Mouse (Mus musculus): ENCODE data around the gene Batf3. TPM values are rescaled to one million over a fixed set of nuclear protein-coding genes. Genes with fewer than 3 reads are reported as not detected.

Gene Batf3
- polyA plus RNA-seq, 1 experiment, result 6.7 TPM

- no peak for DNase-seq (ENCODE audit: low read depth)
These were observed 11.3 kb upstream of the Batf3 start for GRCm38 (mm10) chr1:191086304-191086878.

GRCm38 (mm10) chr1:191086960-191087359 lies 10.7 kb upstream of the Batf3 start:
- no peak for DNase-seq (ENCODE audit: low read depth)

GRCm38 (mm10) chr1:191087955-191088354 lies 9.7 kb upstream of the Batf3 start:
- no peak for DNase-seq (ENCODE audit: low read depth)

GRCm38 (mm10) chr1:191089355-191089754 lies 8.3 kb upstream of the Batf3 start:
- no peak for DNase-seq (ENCODE audit: low read depth)

GRCm38 (mm10) chr1:191092050-191092449 lies 5.6 kb upstream of the Batf3 start:
- DNase-seq (ENCODE audit: low read depth), result no peak

GRCm38 (mm10) chr1:191093578-191093977 lies 4.1 kb upstream of the Batf3 start:
- DNase-seq (ENCODE audit: low read depth), result no peak

- DNase-seq (ENCODE audit: low read depth), result no peak
These were observed 2.6 kb upstream of the Batf3 start for GRCm38 (mm10) chr1:191095019-191095418.

GRCm38 (mm10) chr1:191096871-191097681 lies 571 bp upstream of the Batf3 start:
- no peak for DNase-seq (ENCODE audit: low read depth)

GRCm38 (mm10) chr1:191099114-191099513 lies 1.5 kb downstream of the Batf3 start:
- DNase-seq (ENCODE audit: low read depth), result no peak

GRCm38 (mm10) chr1:191099772-191100291 lies 2.2 kb downstream of the Batf3 start:
- DNase-seq (ENCODE audit: low read depth), result no peak

GRCm38 (mm10) chr1:191102730-191103370 lies 5.2 kb downstream of the Batf3 start:
- no peak for DNase-seq (ENCODE audit: low read depth)

- no peak for DNase-seq (ENCODE audit: low read depth)
These were observed 7.6 kb downstream of the Batf3 start for GRCm38 (mm10) chr1:191105246-191105645.

- DNase-seq (ENCODE audit: low read depth), result no peak
These were observed 9.7 kb downstream of the Batf3 start for GRCm38 (mm10) chr1:191107306-191107705.

- no peak for DNase-seq (ENCODE audit: low read depth)
These were observed 12.3 kb downstream of the Batf3 start for GRCm38 (mm10) chr1:191109907-191110306.

- DNase-seq (ENCODE audit: low read depth), result no peak
These were observed 13.5 kb downstream of the Batf3 start for GRCm38 (mm10) chr1:191111146-191111545.

- no peak for DNase-seq (ENCODE audit: low read depth)
These were observed 17.2 kb downstream of the Batf3 start for GRCm38 (mm10) chr1:191114868-191115267.

- no peak for DNase-seq (ENCODE audit: low read depth)
These were observed 18.0 kb downstream of the Batf3 start for GRCm38 (mm10) chr1:191115514-191116238.

GRCm38 (mm10) chr1:191122744-191123143 lies 25.1 kb downstream of the Batf3 start:
- DNase-seq (ENCODE audit: low read depth), result no peak

GRCm38 (mm10) chr1:191123696-191124095 lies 26.0 kb downstream of the Batf3 start:
- peak; percentile 59 for DNase-seq (ENCODE audit: low read depth)

GRCm38 (mm10) chr1:191124288-191124687 lies 26.6 kb downstream of the Batf3 start:
- DNase-seq (ENCODE audit: low read depth), result no peak

- DNase-seq (ENCODE audit: low read depth), result no peak
These were observed 28.4 kb downstream of the Batf3 start for GRCm38 (mm10) chr1:191125811-191126638.
